Mouse (Mus musculus) myocyte (in vitro differentiated cells): Measurements from ENCODE around the gene Gm20388. TPM values are rescaled to one million over a fixed set of nuclear protein-coding genes. Genes with fewer than 3 reads are reported as not detected.

Experiments
- H3K27me3 ChIP-seq: one replicate; pipeline ENCODE4 v1.6.1; 2011; ENCODE audit not compliant: control insufficient read depth, insufficient read depth, insufficient read length
- H3K36me3 ChIP-seq: one replicate; pipeline ENCODE4 v1.6.1; 2011; ENCODE audit not compliant: control insufficient read depth, insufficient read depth
- H3K4me2 ChIP-seq: one replicate; pipeline ENCODE4 v1.6.1; 2011; ENCODE audit warnings: low read depth, control low read depth
- H3K4me3 ChIP-seq: one replicate; pipeline ENCODE4 v1.5.1; 2011; ENCODE audit warnings: mild to moderate bottlenecking, control low read depth, moderate library complexity
- H3K79me2 ChIP-seq: one replicate; pipeline ENCODE4 v1.6.1; 2011; ENCODE audit not compliant: control insufficient read depth, insufficient read depth
- H3ac ChIP-seq: one replicate; pipeline ENCODE4 v1.6.1; 2011; ENCODE audit not compliant: control insufficient read depth, insufficient read length
- CEBPB ChIP-seq: IDR thresholded peaks from 2 replicates; pipeline ENCODE4 v1.6.1; 2011; ENCODE audit warnings: mild to moderate bottlenecking, moderate library complexity; ENCODE audit not compliant: poor library complexity, insufficient read depth, severe bottlenecking
- E2F4 ChIP-seq: IDR thresholded peaks from one replicate; pipeline ENCODE4 v1.6.1; 2011; ENCODE audit warnings: mild to moderate bottlenecking, control low read depth, moderate library complexity; ENCODE audit not compliant: insufficient read depth
- MAX ChIP-seq: IDR thresholded peaks from one replicate; pipeline ENCODE4 v1.6.1; 2011; ENCODE audit warnings: low read depth, mild to moderate bottlenecking, control low read depth
- MYOD1 ChIP-seq, 3 experiments: IDR thresholded peaks; one replicate each; pipeline ENCODE4 v1.6.1; 2011; ENCODE audit warnings: control low read depth in 2 of 3, low read depth in 2 of 3, mild to moderate bottlenecking in 2 of 3, moderate library complexity in 1 of 3; ENCODE audit not compliant: insufficient read length in 2 of 3, control insufficient read depth in 1 of 3
- MYOG ChIP-seq, 3 experiments: IDR thresholded peaks; one replicate each; pipeline ENCODE4 v1.6.1; 2011; ENCODE audit warnings: control low read depth in 2 of 3, low read depth in 2 of 3, mild to moderate bottlenecking in 2 of 3; ENCODE audit not compliant: insufficient read length in 2 of 3, control insufficient read depth in 1 of 3, insufficient read depth in 1 of 3
- POLR2A ChIP-seq: IDR thresholded peaks from one replicate; pipeline ENCODE4 v1.6.1; 2011; ENCODE audit warnings: low read depth, mild to moderate bottlenecking, control low read depth, moderate library complexity; ENCODE audit not compliant: insufficient read length
- POLR2AphosphoS2 ChIP-seq: IDR thresholded peaks from one replicate; pipeline ENCODE4 v1.6.1; 2011; ENCODE audit warnings: low read depth, control low read depth; ENCODE audit not compliant: insufficient read length
- REST ChIP-seq: IDR thresholded peaks from one replicate; pipeline ENCODE4 v1.6.1; 2011; ENCODE audit warnings: mild to moderate bottlenecking, control low read depth, moderate library complexity; ENCODE audit not compliant: insufficient read depth, insufficient read length
- SRF ChIP-seq: IDR thresholded peaks from one replicate; pipeline ENCODE4 v1.6.1; 2011; ENCODE audit warnings: low read depth; ENCODE audit not compliant: control insufficient read depth, insufficient read length
- TCF12 ChIP-seq: IDR thresholded peaks from one replicate; pipeline ENCODE4 v1.6.1; 2011; ENCODE audit warnings: mild to moderate bottlenecking, control low read depth; ENCODE audit not compliant: poor library complexity, insufficient read depth, severe bottlenecking
- TCF3 ChIP-seq: IDR thresholded peaks from one replicate; pipeline ENCODE4 v1.6.1; 2011; ENCODE audit warnings: low read depth, control low read depth; ENCODE audit not compliant: insufficient read length
- USF1 ChIP-seq: IDR thresholded peaks from one replicate; pipeline ENCODE4 v1.6.1; 2011; ENCODE audit warnings: low read depth, mild to moderate bottlenecking, control low read depth, moderate library complexity
- polyA plus RNA-seq: library from polyadenylated mRNA; unstranded; fragments of >200 nt; fragmentation: generic; extraction: Trizol; gene quantifications from one replicate; pipeline ENCODE4 v1.2.1, GENCODE M21; 2012; ENCODE audit warnings: missing spikeins

Gm20388 gene
- polyA plus RNA-seq, 1 experiment = 15.3 TPM

DNA sequence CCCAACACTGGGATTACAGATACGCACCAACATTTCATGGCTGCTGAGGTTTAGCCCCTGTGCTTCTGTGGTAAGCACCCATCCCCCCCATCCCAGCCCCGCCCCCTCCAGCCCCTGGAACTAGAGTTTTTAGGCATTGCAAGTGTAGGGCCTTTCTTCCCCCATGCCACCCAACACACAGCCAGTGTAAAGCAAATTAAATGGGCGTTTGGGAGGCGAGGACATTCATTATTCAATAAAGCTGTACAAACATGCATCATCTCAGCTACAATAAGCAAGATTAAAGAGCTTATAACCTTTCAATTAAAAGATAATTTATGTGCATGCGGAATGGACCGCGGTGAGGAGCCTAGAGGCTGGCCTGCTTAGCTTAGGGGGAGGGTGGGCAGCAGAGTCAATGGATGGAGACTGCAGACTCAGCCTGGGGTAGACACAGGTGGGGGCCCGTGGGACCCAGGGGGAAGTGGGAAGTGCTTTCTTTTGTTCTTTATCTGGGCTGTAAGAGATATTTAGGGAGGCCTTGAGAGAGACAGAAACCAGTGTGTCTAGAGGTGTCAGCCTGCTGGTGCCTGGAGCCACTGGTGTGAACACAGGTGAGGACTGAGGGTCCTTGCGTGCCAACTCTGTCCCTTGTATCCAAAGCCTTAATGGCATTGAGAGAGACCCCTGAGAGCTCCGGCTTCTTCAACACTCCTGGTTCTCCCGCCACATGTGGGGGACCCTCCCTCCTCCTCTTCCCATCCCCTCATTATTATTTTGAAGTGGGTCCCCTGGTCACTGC, 2439.9 kb downstream of the Gm20388 start:
- Histone ChIP-seq H3K27me3 (no peaks in the 10 kb centered on the region), H3K36me3 (no peaks in the 10 kb centered on the region), H3ac (no peak overlapping the region), H3K4me3 (no peak overlapping the region), H3K4me2 (no peak overlapping the region), H3K79me2 (no peaks in the 10 kb centered on the region)
- TF ChIP-seq CEBPB (no peak), MAX (no peak), MYOG (IDR thresholded peaks at IDR 0.05; ENCODE audit: control insufficient read depth in 1 of 3, insufficient read depth in 1 of 3, insufficient read length in 2 of 3, low read depth in 2 of 3) (no peak), MYOD1 (IDR thresholded peaks at IDR 0.05; ENCODE audit: control insufficient read depth in 1 of 3, insufficient read length in 2 of 3, low read depth in 2 of 3) (no peak), TCF12 (no peak), USF1 (no peak), REST (no peak), TCF3 (no peak), POLR2AphosphoS2 (no peak), E2F4 (no peak), POLR2A (no peak), SRF (no peak)

DNA sequence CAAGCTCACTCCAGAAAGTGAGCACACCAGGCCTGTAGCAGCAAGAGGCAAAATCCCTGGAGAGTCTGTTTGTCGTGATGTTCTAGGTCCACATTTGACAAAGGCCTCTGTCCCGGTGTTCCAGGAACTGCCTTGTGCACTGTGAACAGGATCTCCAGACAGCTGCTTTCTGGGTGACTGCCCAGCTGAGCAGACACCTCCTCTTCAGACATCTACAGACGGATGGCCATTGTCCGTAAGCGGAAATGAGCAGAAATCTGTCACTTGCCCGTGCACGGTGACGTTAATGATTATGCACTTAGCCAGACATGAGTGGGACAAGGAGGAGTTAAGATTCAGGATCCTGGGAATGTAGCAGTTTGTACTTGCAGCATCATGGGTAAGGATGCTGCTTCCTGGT, 2443.5 kb downstream of the Gm20388 start:
- Histone ChIP-seq H3K27me3 (no peaks in the 10 kb centered on the region), H3K4me3 (no peak overlapping the region), H3K4me2 (no peak overlapping the region), H3ac (no peak overlapping the region), H3K79me2 (no peaks in the 10 kb centered on the region), H3K36me3 (no peaks in the 10 kb centered on the region)
- no peak for TF ChIP-seq POLR2AphosphoS2
- no peak for TF ChIP-seq USF1
- TF ChIP-seq E2F4 = no peak
- no peak for TF ChIP-seq REST
- TF ChIP-seq POLR2A = no peak
- no peak for TF ChIP-seq MAX
- no peak for TF ChIP-seq MYOG (IDR thresholded peaks at IDR 0.05; ENCODE audit: control insufficient read depth in 1 of 3, insufficient read depth in 1 of 3, insufficient read length in 2 of 3, low read depth in 2 of 3)
- TF ChIP-seq TCF3 = no peak
- TF ChIP-seq MYOD1 (IDR thresholded peaks at IDR 0.05; ENCODE audit: control insufficient read depth in 1 of 3, insufficient read length in 2 of 3, low read depth in 2 of 3) = no peak
- no peak for TF ChIP-seq SRF
- no peak for TF ChIP-seq TCF12
- no peak for TF ChIP-seq CEBPB

DNA sequence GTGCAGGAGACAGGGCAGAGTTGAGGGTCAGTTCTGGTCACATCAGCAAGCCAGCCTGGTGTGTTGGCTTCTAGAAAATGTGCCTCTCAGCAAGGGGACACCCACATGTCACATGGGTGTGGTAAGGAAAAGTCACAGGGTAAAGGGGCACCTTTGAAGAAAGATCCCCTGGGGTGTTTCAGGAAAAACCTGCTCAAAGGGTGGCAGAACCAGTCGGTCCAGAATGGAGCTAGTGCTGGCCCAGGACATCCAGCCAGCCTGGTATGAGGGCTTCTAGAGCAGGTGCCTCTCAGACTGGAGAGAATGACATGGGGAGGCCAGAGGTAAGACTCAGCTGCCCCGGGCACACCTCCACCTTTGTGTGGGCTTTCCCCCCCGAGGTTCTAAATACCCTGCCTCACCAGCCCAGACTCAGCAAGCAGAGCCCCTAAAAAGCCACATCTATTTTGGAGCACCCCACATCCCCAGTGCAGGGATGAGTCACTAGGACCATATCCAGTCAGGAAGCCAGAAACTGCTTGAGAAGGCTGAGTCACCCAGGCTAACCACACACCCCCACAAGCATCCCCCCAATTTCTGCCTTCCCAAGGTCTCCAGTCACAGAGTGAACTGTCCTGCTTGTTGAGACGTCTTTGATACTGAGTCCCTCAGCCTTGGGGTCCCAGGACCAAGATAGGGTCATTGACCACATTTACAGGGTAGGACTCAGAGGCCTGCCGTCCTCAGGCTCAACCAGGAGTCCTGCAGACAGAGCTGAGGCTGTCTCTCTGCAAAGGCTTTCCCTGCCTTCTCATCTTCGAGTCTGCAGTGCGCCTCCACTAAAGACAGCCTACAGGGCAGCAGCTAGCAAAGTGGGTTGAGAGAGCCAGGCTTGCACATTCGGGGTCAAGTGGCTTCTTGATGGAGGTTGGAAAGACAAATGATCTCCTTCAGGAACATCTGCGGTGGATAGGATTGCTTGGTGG, 2445.3 kb downstream of the Gm20388 start:
- H3K4me3 ChIP-seq = no peak overlapping the region
- H3ac ChIP-seq = no peak overlapping the region
- TF ChIP-seq CEBPB (no peak), MYOD1 (IDR thresholded peaks at IDR 0.05; ENCODE audit: control insufficient read depth in 1 of 3, insufficient read length in 2 of 3, low read depth in 2 of 3) (peak in 1 of 3 experiments; percentile 15), USF1 (no peak)
- no peaks in the 10 kb centered on the region for H3K79me2 ChIP-seq
- no peaks in the 10 kb centered on the region for H3K36me3 ChIP-seq
- peak overlapping the region; percentile 70 for H3K4me2 ChIP-seq
- no peaks in the 10 kb centered on the region for H3K27me3 ChIP-seq

DNA sequence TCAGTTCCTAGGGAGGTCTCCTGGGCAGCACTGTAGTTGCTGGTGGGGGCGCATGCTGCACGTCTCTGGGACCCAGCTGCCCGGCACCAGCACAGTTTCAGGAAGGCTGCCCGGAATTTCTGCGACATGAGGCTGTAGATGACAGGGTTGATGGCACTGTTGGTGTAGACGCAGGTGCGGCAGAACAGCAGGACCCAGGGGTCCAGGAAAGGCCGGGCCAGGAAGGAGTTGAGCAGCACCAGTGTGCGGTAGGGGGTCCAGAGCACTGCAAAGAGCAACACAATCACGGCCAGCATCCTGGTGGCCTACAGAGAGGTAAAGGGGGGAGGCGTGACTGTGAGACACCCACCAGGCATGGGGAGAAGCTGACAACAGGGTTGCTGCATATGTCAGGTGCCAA, 2446.6 kb downstream of the Gm20388 start:
- H3K4me3 ChIP-seq = no peak overlapping the region
- H3K27me3 ChIP-seq = no peaks in the 10 kb centered on the region
- TF ChIP-seq POLR2A (no peak), TCF3 (no peak), REST (no peak), MYOG (IDR thresholded peaks at IDR 0.05; ENCODE audit: control insufficient read depth in 1 of 3, insufficient read depth in 1 of 3, insufficient read length in 2 of 3, low read depth in 2 of 3) (no peak), E2F4 (no peak)
- H3K4me2 ChIP-seq = no peak overlapping the region
- no peaks in the 10 kb centered on the region for H3K36me3 ChIP-seq
- H3K79me2 ChIP-seq = no peaks in the 10 kb centered on the region
- H3ac ChIP-seq = no peak overlapping the region
